Mouse (Mus musculus): ENCODE measurements at regions not wholly inside any gene's neighbourhood (a gene's known extent, or its start where the extent isn't known, plus 50 kb on each side); places are given as distances from the start of the nearest gene placed in this dataset.
A peak's percentile ranks its signal among the peaks of the same experiment; 100 is the strongest.

- no peak for DNase-seq (ENCODE audit: low read depth, low spot score)
These were observed 140.1 kb downstream of the Ppp4r2 start for GRCm38 (mm10) chr6:100973366-100974090.

- no peak for DNase-seq (ENCODE audit: low read depth, low spot score)
These were observed 141.3 kb downstream of the Ppp4r2 start for GRCm38 (mm10) chr6:100974716-100975115.

- DNase-seq (ENCODE audit: low read depth, low spot score): peak; percentile 90
These were observed 142.4 kb downstream of the Ppp4r2 start for GRCm38 (mm10) chr6:100975835-100976234.

- DNase-seq (ENCODE audit: low read depth, low spot score): peak; percentile 72
These were observed 143.8 kb downstream of the Ppp4r2 start for GRCm38 (mm10) chr6:100977201-100977691.

- no peak for DNase-seq (ENCODE audit: low read depth, low spot score)
These were observed 144.7 kb downstream of the Ppp4r2 start for GRCm38 (mm10) chr6:100978113-100978512.

GRCm38 (mm10) chr6:100978727-100979460 is 145.5 kb downstream of the Ppp4r2 start:
- DNase-seq (ENCODE audit: low read depth, low spot score): no peak

- DNase-seq (ENCODE audit: low read depth, low spot score): no peak
These were observed 146.7 kb downstream of the Ppp4r2 start for GRCm38 (mm10) chr6:100980156-100980555.

GRCm38 (mm10) chr6:100984861-100985260 is 151.4 kb downstream of the Ppp4r2 start:
- no peak for DNase-seq (ENCODE audit: low read depth, low spot score)

- peak; percentile 39 for DNase-seq (ENCODE audit: low read depth, low spot score)
These were observed 152.0 kb downstream of the Ppp4r2 start for GRCm38 (mm10) chr6:100985334-100985937.

GRCm38 (mm10) chr6:100988521-100988920 is 155.1 kb downstream of the Ppp4r2 start:
- DNase-seq (ENCODE audit: low read depth, low spot score): no peak

- peak; percentile 40 for DNase-seq (ENCODE audit: low read depth, low spot score)
These were observed 160.0 kb downstream of the Ppp4r2 start for GRCm38 (mm10) chr6:100993421-100993820.

- DNase-seq (ENCODE audit: low read depth, low spot score): no peak
These were observed 162.6 kb downstream of the Ppp4r2 start for GRCm38 (mm10) chr6:100995874-100996560.

- DNase-seq (ENCODE audit: low read depth, low spot score): no peak
These were observed 164.9 kb downstream of the Ppp4r2 start for GRCm38 (mm10) chr6:100998285-100998684.

GRCm38 (mm10) chr6:101003901-101004300 is 170.5 kb downstream of the Ppp4r2 start:
- DNase-seq (ENCODE audit: low read depth, low spot score): no peak

- no peak for DNase-seq (ENCODE audit: low read depth, low spot score)
These were observed 188.2 kb downstream of the Ppp4r2 start for GRCm38 (mm10) chr6:101021650-101022049.

GRCm38 (mm10) chr6:101025816-101026215 is 192.4 kb downstream of the Ppp4r2 start:
- no peak for DNase-seq (ENCODE audit: low read depth, low spot score)

GRCm38 (mm10) chr6:101027462-101027861 is 194.0 kb downstream of the Ppp4r2 start:
- peak; percentile 62 for DNase-seq (ENCODE audit: low read depth, low spot score)

GRCm38 (mm10) chr6:101029436-101029835 is 196.0 kb downstream of the Ppp4r2 start:
- no peak for DNase-seq (ENCODE audit: low read depth, low spot score)

- no peak for DNase-seq (ENCODE audit: low read depth, low spot score)
These were observed 197.2 kb downstream of the Ppp4r2 start for GRCm38 (mm10) chr6:101030451-101031125.

GRCm38 (mm10) chr6:101046755-101047154 is 213.3 kb downstream of the Ppp4r2 start:
- DNase-seq (ENCODE audit: low read depth, low spot score): no peak

- no peak for DNase-seq (ENCODE audit: low read depth, low spot score)
These were observed 213.8 kb downstream of the Ppp4r2 start for GRCm38 (mm10) chr6:101047195-101047594.

All from forelimb bud, embryonic 11.5 days (tissue).